Mouse (Mus musculus) kidney, postnatal 4 days (tissue): ENCODE data around the gene Sult1c2.
A peak's percentile ranks its signal among the peaks of the same experiment; 100 is the strongest.
"Not testable (repeated sequence)": the region's sequence is repeated elsewhere in the genome, so short reads cannot be mapped to it uniquely, and the experiment has no call there.

Source experiments
- DNase-seq, 2 experiments: peaks; one replicate each; pipeline ENCODE4 v3.0.0; 2021; ENCODE audit warnings: mixed read lengths in 2 of 2

The Sult1c2 gene

GRCm38 (mm10) chr17:53846206-53846605, at the start of gene Sult1c2:
Gene Sult1c2 (minus strand): TSS chr17:53846339.
- peak; percentile 3 to 39 for DNase-seq

DNA sequence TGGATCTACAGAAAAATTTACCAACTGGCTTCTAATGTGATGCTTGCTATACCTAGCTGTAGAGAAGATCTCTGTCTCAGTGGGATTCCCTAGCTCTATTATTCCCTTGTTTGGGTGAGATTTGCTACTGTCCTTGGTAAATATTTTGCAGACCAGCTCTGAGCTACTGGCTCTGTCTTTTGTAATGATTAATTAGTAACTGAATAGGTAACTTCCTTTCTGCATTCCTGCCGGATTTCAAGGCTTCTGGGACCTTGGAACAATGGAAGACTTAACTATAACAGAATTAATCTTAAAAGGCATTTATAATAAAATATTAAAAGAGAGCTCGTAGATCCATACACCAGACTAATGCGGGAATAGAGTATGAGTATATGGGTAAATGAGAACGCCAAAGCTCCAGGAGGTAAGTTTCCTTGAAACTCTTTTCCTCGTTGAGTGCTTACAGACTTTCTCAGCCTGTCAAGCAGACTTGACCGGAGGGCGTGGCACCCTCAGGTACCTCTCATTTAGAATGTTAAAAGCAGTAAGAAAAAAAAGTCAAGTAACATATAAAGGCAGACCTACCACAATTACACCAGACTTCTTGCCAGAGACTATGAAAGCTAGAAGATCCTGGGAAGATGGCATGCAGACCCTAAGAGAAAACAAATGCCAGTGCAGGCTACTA, 33.0 kb upstream of the Sult1c2 start:
- not testable (repeated sequence) for DNase-seq

DNA sequence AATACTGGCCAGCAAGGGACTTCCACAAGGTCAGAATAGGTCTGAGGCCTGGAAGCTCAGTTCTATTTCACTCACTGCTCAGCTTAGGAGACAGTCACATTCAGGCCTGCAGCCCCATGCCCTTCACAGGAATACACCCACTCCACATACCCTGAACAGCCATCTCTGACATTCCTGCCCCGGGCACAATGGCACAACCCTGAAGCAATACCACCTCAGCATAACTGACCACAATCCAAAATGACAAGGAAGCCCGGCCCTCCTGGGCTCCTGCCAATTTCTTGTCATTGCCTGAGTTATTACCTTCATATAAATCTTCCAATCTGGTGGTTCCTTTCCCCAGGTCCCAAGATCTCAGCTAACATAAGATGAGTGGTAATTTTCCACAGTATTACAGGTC, 28.3 kb upstream of the Sult1c2 start:
- peak; percentile 23 to 50 for DNase-seq

DNA sequence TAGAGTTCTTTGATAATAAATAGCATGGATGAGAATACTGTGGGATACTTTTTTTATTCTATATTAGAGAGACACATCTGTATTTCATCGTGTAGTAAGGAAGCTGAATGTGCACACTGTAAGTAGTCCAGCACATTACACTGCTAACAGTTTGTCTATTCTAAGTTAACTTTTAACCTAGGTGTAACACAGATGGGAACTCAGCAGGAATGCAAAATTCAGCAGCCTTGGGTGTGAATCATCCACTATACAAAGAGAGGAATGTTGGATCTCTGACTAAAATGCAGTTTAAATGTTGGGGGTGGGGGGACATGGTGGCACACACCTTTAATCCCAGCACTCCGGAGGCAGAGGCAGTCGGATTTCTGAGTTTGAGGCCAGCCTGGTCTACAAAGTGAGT, 26.1 kb upstream of the Sult1c2 start:
- DNase-seq = no peak

DNA sequence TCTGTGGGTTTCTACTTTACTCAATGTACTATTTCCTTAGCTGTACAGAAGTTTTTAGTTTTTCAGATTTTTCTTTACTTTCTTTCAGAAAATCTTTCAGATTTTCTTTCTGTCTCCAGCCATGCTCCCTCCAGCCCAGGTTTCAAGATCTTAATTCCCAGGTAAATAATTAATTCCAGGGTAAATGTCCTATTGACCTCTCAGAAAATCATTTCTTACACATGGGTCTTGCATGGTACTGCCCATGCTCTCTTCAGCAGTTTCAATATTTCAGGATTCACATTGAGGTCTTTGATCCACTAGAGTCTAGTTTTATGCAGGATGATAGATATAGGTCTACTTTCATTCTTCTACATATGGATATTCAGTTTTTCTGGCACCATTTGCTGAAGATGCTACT, 23.8 kb upstream of the Sult1c2 start:
- DNase-seq = no peak

GRCm38 (mm10) chr17:53865260-53865955, 19.3 kb upstream of the Sult1c2 start:
- no peak for DNase-seq

GRCm38 (mm10) chr17:53860548-53860947, 14.4 kb upstream of the Sult1c2 start:
- no peak for DNase-seq

DNA sequence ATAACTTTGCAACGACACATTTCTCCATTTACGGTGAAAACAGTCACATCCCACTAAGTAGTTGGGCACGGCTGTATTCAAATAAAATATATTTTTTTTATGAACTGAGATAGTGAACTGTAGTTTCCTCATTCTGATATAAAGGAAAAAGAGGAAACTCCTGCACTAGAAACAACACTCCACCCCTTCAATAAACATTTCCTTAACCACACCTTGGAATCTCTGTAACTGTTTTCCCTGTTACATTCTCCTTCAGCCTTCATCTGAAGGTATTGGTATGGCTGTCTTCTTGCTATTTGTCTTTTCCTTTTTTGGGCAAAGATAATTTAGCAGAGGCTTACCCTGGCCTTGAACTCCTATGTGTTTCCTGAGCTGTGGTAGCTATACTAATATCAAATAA, 8.9 kb upstream of the Sult1c2 start:
- DNase-seq = no peak

- peak; percentile 38 to 55 for DNase-seq
Measured at GRCm38 (mm10) chr17:53845796-53846195, 343 bp downstream of the Sult1c2 start.

DNA sequence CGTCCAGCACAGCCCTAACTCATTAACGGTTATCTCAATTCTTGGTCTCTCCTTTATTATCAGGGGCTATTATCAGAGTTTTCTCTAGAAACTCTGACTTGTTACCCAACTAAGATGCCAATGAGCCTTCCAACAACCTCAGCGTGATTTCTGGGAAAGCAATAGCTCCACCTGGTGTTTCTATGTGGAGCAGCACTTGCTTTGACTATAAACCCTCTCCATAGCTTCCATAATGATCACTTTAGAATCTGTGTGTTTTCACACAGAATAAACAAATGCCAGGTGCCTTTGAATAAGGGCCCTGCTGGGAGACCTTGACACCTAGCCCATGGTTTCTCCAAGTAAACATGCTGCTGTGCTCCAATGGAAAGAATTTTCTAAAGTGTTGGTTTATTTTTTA, 12.8 kb downstream of the Sult1c2 start:
- peak; percentile 10 to 26 for DNase-seq

GRCm38 (mm10) chr17:53803974-53804373, 42.2 kb downstream of the Sult1c2 start:
- not testable (repeated sequence) for DNase-seq

GRCm38 (mm10) chr17:53783381-53783780, 62.8 kb downstream of the Sult1c2 start:
- DNase-seq = no peak
